Mouse (Mus musculus) kidney, adult 2 months (tissue): Measurements from ENCODE around the gene Rnf213. TPM values are rescaled to one million over a fixed set of nuclear protein-coding genes. Genes with fewer than 3 reads are reported as not detected.

Experiments
- DNase-seq: peaks from one replicate; pipeline ENCODE4 v3.0.0; 2021
- H3K27ac ChIP-seq: fragments of 200-500 bp; 2 replicates; pipeline ENCODE4 v1.5.1; 2012; ENCODE audit warnings: low read depth, low read length, control low read depth, inconsistent platforms; ENCODE audit not compliant: insufficient read depth
- H3K27me3 ChIP-seq: fragments of 200-500 bp; replicated peaks from 2 replicates; pipeline ENCODE4 v1.6.1; 2012; ENCODE audit warnings: mild to moderate bottlenecking, moderate library complexity, low read length, inconsistent platforms; ENCODE audit not compliant: control insufficient read depth, insufficient read depth
- H3K36me3 ChIP-seq: fragments of 200-500 bp; 2 replicates; pipeline ENCODE4 v1.6.1; 2012; ENCODE audit warnings: mild to moderate bottlenecking, moderate library complexity, low read length, inconsistent platforms; ENCODE audit not compliant: control insufficient read depth, insufficient read depth
- H3K4me1 ChIP-seq: fragments of 200-500 bp; 2 replicates; pipeline ENCODE4 v1.6.1; 2011; ENCODE audit warnings: low read length; ENCODE audit not compliant: control insufficient read depth, insufficient read depth
- H3K4me3 ChIP-seq: fragments of 200-500 bp; 2 replicates; pipeline ENCODE4 v1.5.1; 2011; ENCODE audit warnings: mild to moderate bottlenecking, low read depth, low read length, control low read depth; ENCODE audit not compliant: insufficient read depth
- CTCF ChIP-seq: fragments of 200-500 bp; conservative IDR thresholded peaks from 2 replicates; pipeline ENCODE4 v1.5.1; 2011; ENCODE audit warnings: low read depth, mild to moderate bottlenecking, control low read depth, low read length, moderate library complexity, mixed read lengths; ENCODE audit not compliant: insufficient read depth, insufficient read length
- POLR2A ChIP-seq: fragments of 200-500 bp; IDR thresholded peaks from one replicate; pipeline ENCODE4 v1.6.1; 2011; ENCODE audit warnings: low read depth, low read length, control low read depth
- WGBS: fragments of 180-500 bp; shearing (Covaris S2); methylation state at CpG from one replicate; pipeline ENCODE4 v1.1.7; 2018; 5-methylcytosine and 5-hydroxymethylcytosine counted together
- polyA plus RNA-seq: library from polyadenylated mRNA; depleted of rRNA; stranded (reverse); fragments of >200 nt; gene quantifications from 2 replicates; pipeline ENCODE4 v1.2.3, GENCODE M21; 2012

Gene Rnf213
- polyA plus RNA-seq, 1 experiment, result 18.5 TPM

DNA sequence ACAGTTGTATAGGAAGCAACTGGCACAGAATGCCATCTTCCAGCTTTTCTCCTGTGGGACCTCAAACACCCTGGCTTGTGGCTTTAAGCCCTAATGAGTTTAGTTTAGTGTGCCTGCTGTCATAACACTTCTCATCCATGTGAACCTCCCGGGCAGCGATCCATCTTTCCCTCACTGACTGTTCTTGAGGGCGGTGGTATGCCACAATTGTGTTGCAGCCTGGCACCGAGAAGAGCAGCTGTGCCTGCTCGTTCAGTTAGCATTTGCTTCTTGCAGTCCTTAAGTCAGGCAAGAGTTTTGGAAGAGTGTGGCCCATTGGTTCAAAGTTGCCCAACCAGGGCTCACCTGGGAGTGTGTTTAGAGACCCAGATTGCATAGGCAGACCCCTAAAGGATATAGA, 103.2 kb downstream of the Rnf213 start:
- 91% methylated on average over 5 of the region's 5 CpGs for WGBS
- no peaks in the 10 kb centered on the region for H3K27me3 ChIP-seq
- no peak for DNase-seq
- TF ChIP-seq CTCF, result no peak
- TF ChIP-seq POLR2A, result no peak
- H3K36me3 ChIP-seq, result no peaks in the 10 kb centered on the region
- H3K4me3 ChIP-seq, result no peak overlapping the region
- no peak overlapping the region for H3K27ac ChIP-seq
- H3K4me1 ChIP-seq, result no peaks in the 10 kb centered on the region

DNA sequence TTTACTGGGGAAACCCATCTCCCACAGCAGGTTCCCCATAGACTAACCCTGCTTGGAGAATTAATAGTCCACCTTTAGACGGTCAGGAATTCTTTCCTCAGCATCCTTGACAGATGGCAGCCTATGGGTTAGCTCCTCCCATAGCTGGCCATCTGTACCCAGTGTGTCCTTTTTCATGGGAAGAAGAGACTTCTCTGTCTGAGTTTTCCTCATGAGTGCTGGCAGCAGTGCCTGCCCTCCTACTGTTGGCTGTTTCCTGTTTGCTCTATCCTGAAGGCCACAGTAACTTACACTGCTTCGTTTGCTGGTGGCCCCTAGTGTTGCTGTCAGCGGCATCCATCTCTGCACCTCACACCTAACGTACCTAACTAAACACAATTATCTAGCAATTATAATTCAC, 104.6 kb downstream of the Rnf213 start:
- H3K36me3 ChIP-seq, result no peaks in the 10 kb centered on the region
- WGBS, result 76% methylated on average over 4 of the region's 4 CpGs

DNA sequence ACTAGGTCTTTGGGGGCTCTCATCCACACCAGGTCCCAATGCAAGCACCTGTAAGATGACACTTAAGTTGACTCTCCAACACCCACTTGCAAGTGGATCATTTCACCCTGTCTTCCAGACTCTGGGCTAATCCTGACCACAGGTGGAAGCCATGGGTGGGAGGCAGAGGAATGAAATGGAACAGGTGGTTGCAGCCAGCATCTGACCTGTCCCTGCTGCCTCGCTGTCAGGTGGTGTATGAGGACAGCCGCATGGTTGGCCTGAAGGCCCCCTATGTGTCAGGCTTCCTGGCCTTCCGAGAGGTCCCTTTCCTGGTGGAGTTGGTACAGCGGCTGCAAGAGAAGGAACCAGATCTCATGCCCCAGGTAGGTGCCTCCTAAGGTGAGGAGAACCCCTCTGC, 106.4 kb downstream of the Rnf213 start:
- H3K27ac ChIP-seq, result no peak overlapping the region
- no peaks in the 10 kb centered on the region for H3K36me3 ChIP-seq
- no peak overlapping the region for H3K4me3 ChIP-seq
- TF ChIP-seq POLR2A (no peak), CTCF (no peak)
- DNase-seq, result no peak
- 93% methylated on average over 4 of the region's 4 CpGs for WGBS
- H3K27me3 ChIP-seq, result no peaks in the 10 kb centered on the region
- no peaks in the 10 kb centered on the region for H3K4me1 ChIP-seq

More for the DNA sequence above, 104.6 kb downstream of the Rnf213 start:
- Histone ChIP-seq H3K27me3 (no peaks in the 10 kb centered on the region), H3K4me1 (no peaks in the 10 kb centered on the region), H3K27ac (no peak overlapping the region), H3K4me3 (no peak overlapping the region)
- TF ChIP-seq CTCF (no peak), POLR2A (no peak)
- DNase-seq, result no peak

- Histone ChIP-seq H3K27me3 (no peaks in the 10 kb centered on the region), H3K36me3 (no peaks in the 10 kb centered on the region), H3K27ac (no peak overlapping the region), H3K4me3 (no peak overlapping the region), H3K4me1 (no peaks in the 10 kb centered on the region)
- no peak for DNase-seq
- WGBS, result 82% methylated on average over 2 of the region's 2 CpGs
- TF ChIP-seq POLR2A, result no peak
- TF ChIP-seq CTCF, result no peak
These were observed 107.1 kb downstream of the Rnf213 start for GRCm38 (mm10) chr11:119500011-119500410.

GRCm38 (mm10) chr11:119503675-119504074, 110.8 kb downstream of the Rnf213 start:
- no peaks in the 10 kb centered on the region for H3K36me3 ChIP-seq
- DNase-seq, result peak; percentile 54
- no peak overlapping the region for H3K27ac ChIP-seq
- H3K27me3 ChIP-seq, result no peaks in the 10 kb centered on the region
- no peaks in the 10 kb centered on the region for H3K4me1 ChIP-seq
- TF ChIP-seq POLR2A (no peak), CTCF (peak; percentile 97)
- no peak overlapping the region for H3K4me3 ChIP-seq

GRCm38 (mm10) chr11:119506386-119506785, 113.5 kb downstream of the Rnf213 start:
- no peak overlapping the region for H3K27ac ChIP-seq
- DNase-seq, result no peak
- no peak for TF ChIP-seq CTCF
- TF ChIP-seq POLR2A, result no peak
- 79% methylated on average over 4 of the region's 4 CpGs for WGBS
- no peak overlapping the region for H3K4me3 ChIP-seq
- no peaks in the 10 kb centered on the region for H3K4me1 ChIP-seq
- no peaks in the 10 kb centered on the region for H3K27me3 ChIP-seq
- no peaks in the 10 kb centered on the region for H3K36me3 ChIP-seq

DNA sequence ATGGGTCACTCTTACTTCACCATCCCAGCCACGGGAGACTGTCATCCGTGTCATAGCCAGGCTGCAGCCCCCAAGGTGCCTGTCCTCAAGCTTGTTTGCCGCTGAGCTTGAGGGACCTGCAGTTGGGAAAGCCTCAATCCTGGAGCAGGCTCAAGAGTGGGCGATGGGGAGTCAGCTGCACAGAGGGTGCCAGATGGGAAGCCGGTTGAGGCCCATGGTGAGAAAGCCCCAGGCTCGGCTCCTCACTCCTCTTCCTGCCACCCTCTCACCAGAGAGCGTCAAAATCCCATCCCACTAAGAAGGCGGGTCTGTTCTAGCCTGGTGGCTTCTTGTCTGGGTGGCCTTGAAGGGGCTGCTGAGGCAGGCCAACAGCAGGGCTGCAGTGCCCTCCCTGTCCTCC, 114.9 kb downstream of the Rnf213 start:
- Histone ChIP-seq H3K27me3 (no peaks in the 10 kb centered on the region), H3K4me1 (no peaks in the 10 kb centered on the region), H3K4me3 (no peak overlapping the region), H3K36me3 (no peaks in the 10 kb centered on the region), H3K27ac (no peak overlapping the region)
- DNase-seq, result no peak
- TF ChIP-seq CTCF (no peak), POLR2A (no peak)
- WGBS, result 89% methylated on average over 8 of the region's 8 CpGs

DNA sequence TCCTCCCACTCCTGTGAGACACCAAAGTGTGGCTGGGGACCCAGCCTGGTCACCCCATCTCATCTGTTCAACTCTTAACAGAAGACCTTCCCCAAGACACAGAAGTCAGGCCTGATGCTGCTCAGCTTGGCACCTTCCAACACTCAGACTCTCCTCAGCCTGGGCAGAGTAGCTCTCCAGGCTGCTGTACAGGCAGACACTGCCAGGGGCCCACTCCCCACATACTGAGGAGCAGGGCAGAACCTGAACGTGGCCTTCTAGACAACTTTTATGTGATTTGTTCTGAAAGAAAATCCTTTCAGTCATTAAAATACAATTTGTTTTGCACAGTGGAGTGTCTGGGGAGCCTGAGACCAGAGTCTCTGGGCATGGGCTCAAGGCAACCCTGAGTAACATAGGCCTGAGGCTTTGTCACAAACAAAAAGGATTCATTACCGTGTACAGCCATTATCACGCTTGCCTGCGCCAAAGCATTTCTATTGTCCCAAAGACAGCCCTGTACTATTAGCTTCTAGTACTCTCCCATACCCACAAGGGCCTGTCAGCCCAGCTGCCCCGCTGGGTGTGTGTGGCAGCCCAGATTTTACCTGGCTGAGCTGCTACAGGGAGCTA, 116.4 kb downstream of the Rnf213 start:
- Histone ChIP-seq H3K36me3 (no peaks in the 10 kb centered on the region), H3K27ac (no peak overlapping the region), H3K4me3 (no peak overlapping the region), H3K4me1 (no peaks in the 10 kb centered on the region), H3K27me3 (no peaks in the 10 kb centered on the region)
- WGBS, result 84% methylated on average over 5 of the region's 5 CpGs
- TF ChIP-seq CTCF, result no peak
- TF ChIP-seq POLR2A, result no peak
- DNase-seq, result no peak
